Mouse (Mus musculus): ENCODE results near the gene Plekhg2. TPM values are rescaled to one million over a fixed set of nuclear protein-coding genes. Genes with fewer than 3 reads are reported as not detected.
A peak's percentile ranks its signal among the peaks of the same experiment; 100 is the strongest.

Gene Plekhg2
- polyA plus RNA-seq, 1 experiment from 2014 or later, result 35.6 TPM

DNA sequence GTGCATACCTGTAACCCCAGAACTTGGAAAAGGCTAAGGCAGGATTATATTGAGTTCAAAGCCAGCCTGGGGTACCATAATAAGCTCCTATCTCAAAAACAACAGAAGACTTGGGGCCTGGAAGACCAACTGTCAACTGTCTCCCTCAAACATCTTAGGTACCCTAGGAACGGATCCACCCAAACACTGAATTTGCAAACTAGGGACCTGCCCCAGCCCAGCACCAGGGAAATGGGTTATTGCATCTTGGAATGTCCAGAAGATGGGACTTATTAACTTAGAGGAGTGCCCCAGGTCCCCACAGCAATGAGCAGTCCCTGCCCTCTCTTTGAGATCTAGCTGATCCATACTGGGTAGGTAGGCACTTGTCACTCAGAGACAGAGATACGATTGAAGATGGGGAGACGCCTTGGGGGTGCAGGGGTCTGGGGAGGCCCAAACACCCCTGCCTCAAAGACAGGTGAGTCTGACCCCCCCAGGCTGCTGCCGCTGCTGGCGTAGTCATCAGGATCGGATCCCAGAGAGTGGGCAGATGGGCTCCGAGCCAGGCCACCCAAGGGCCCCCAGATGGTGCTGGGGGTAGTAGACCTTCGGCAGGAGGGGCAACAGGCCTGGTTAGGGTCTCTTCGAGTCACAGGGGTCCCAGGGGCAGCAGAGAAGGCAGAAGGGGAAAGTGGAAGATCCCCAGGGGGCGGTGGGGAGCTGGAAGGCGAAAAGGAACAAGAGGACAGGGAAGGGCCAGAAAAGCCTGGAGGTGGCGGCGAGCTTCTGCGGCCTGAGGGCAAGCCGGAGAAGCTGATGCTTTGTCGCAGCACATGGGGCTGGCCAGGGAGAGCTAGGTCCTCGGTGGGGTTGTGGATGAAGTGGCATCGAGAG is 5.0 kb upstream of the Plekhg2 start:
- 59% methylated on average over 18 of the region's 18 CpGs for WGBS
- peak overlapping the region; percentile 79 to 83 for H3K4me3 ChIP-seq (ENCODE audit: control insufficient read depth in 1 of 2, insufficient read depth in 1 of 2, low read depth in 1 of 2, low read length in 2 of 2)
- H3K9me3 ChIP-seq (ENCODE audit: control insufficient read depth, low read length), result no peaks in the 10 kb centered on the region
- no peaks in the 10 kb centered on the region for H3K27me3 ChIP-seq (ENCODE audit: control insufficient read depth, insufficient read depth, low read length)
- peaks cover 11% of the 10 kb centered on the region; the same call in 1 of the 2 replicates for H3K36me3 ChIP-seq (ENCODE audit: control insufficient read depth, insufficient read depth, low read length)
- H3K27ac ChIP-seq (replicated peaks in 1 of 2; ENCODE audit: control insufficient read depth in 1 of 2, insufficient read depth in 1 of 2, low read depth in 2 of 2, low read length in 2 of 2), result peak overlapping the region; percentile 96 to 100
- H3K4me1 ChIP-seq (ENCODE audit: control insufficient read depth in 2 of 2, insufficient read depth in 2 of 2, low read length in 2 of 2), result peaks cover 44 to 59% of the 10 kb centered on the region in 2 experiments
- H3K4me2 ChIP-seq (ENCODE audit: low read length), result peak overlapping the region; percentile 92
- no peak for ATAC-seq (ENCODE audit: insufficient number of reproducible peaks, insufficient read depth, low FRiP score, low read depth)
- peak overlapping the region; percentile 95 for H3K9ac ChIP-seq (ENCODE audit: low read length)

DNA sequence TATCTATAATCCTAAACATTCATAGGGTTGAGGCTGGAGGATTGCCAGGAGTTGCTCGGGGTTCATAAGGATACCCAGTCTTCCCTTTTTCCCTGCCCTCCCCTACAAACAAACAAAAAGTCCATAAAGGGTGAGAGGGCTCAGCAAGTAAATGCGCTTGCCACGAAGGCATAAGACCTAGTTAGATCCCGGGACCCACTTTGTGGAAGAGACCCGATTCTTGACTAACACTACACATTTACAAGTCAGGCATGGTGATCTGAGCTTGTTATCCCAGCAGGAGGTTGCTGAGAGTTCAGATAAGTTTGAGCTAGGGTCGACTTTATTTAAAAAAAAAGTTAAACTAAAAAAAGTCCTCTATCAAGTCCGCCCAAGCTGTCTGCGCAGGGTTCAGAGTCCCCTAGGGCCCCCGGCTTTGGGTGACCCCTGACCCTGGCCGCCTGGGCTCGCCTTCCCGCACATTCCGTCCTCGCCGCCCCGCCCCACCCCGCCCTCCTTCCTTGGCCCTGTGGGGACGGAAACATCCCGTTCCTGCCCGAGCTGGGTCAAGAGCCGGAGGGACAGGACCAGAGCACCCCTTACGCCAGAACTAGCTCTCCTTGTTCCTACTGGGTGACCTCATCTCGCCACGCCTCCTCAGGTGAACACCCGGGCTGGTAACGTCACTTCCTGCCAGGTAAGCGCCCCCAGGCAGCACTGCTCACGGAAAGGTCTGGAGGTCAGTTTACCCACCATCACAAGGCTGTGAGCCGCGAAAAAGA is 3.8 kb upstream of the Plekhg2 start:
- no peaks in the 10 kb centered on the region for H3K9me3 ChIP-seq (ENCODE audit: control insufficient read depth, low read length)
- peak overlapping the region; percentile 83 for H3K9ac ChIP-seq (ENCODE audit: low read length)
- peak overlapping the region; percentile 92 for H3K4me2 ChIP-seq (ENCODE audit: low read length)
- no peak for ATAC-seq (ENCODE audit: insufficient number of reproducible peaks, insufficient read depth, low FRiP score, low read depth)
- peaks cover 34 to 50% of the 10 kb centered on the region in 2 experiments for H3K4me1 ChIP-seq (ENCODE audit: control insufficient read depth in 2 of 2, insufficient read depth in 2 of 2, low read length in 2 of 2)
- H3K27me3 ChIP-seq (ENCODE audit: control insufficient read depth, insufficient read depth, low read length), result no peaks in the 10 kb centered on the region
- H3K27ac ChIP-seq (replicated peaks in 1 of 2; ENCODE audit: control insufficient read depth in 1 of 2, insufficient read depth in 1 of 2, low read depth in 2 of 2, low read length in 2 of 2), result peak overlapping the region; percentile 99
- H3K36me3 ChIP-seq (ENCODE audit: control insufficient read depth, insufficient read depth, low read length), result peaks cover 11% of the 10 kb centered on the region; the same call in 1 of the 2 replicates
- WGBS, result 5% methylated on average over 28 of the region's 30 CpGs
- H3K4me3 ChIP-seq (ENCODE audit: control insufficient read depth in 1 of 2, insufficient read depth in 1 of 2, low read depth in 1 of 2, low read length in 2 of 2), result peak overlapping the region; percentile 41 to 83

DNA sequence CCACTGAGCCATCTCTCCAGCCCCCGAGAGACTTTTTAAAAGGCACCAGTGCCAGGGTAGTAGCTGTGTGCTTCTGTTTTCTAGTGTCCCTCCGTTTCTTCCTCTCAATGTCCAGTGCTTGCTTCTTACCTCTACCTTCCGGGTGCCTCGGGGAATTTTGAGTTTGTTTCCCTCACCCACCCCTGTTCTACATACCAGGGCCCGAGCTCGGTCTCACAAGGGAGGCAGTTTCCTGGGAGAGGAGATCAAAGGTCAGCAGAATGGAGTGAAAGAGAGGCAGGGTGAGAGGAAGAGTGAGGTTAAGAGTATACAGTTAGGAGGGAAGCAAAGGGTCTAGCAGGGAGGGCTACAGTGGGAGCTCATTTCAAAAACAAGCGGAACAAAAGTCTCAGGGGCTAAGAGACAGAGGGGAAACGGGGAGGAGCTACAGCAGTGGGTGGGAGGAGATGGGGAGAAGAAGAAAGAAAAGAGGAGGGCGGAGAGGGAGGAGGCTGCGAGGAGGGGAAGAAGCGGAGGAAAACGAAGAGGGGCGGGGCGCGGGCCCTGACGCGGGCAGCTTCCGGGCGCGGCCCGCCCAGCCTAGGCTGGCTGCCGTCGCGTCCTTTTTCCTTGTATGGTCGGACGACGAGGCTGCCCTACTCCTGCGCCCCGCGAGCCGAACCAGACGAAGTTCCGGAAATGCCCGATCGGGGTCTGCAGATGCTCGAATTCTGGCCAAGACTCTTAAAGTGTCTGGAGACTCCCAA is 3.0 kb upstream of the Plekhg2 start:
- WGBS, result 1% methylated on average over 33 of the region's 36 CpGs
- Histone ChIP-seq H3K4me2 (ENCODE audit: low read length) (peak overlapping the region; percentile 92), H3K9me3 (ENCODE audit: control insufficient read depth, low read length) (no peaks in the 10 kb centered on the region), H3K4me1 (ENCODE audit: control insufficient read depth in 2 of 2, insufficient read depth in 2 of 2, low read length in 2 of 2) (peaks cover 32 to 48% of the 10 kb centered on the region in 2 experiments), H3K27me3 (ENCODE audit: control insufficient read depth, insufficient read depth, low read length) (no peaks in the 10 kb centered on the region), H3K36me3 (ENCODE audit: control insufficient read depth, insufficient read depth, low read length) (peaks cover 11% of the 10 kb centered on the region; the same call in 1 of the 2 replicates), H3K4me3 (ENCODE audit: control insufficient read depth in 1 of 2, insufficient read depth in 1 of 2, low read depth in 1 of 2, low read length in 2 of 2) (peak overlapping the region; percentile 56 to 83), H3K27ac (replicated peaks in 1 of 2; ENCODE audit: control insufficient read depth in 1 of 2, insufficient read depth in 1 of 2, low read depth in 2 of 2, low read length in 2 of 2) (peak overlapping the region; percentile 99 to 100), H3K9ac (ENCODE audit: low read length) (peak overlapping the region; percentile 83)
- ATAC-seq (ENCODE audit: insufficient number of reproducible peaks, insufficient read depth, low FRiP score, low read depth), result peak; percentile 48

DNA sequence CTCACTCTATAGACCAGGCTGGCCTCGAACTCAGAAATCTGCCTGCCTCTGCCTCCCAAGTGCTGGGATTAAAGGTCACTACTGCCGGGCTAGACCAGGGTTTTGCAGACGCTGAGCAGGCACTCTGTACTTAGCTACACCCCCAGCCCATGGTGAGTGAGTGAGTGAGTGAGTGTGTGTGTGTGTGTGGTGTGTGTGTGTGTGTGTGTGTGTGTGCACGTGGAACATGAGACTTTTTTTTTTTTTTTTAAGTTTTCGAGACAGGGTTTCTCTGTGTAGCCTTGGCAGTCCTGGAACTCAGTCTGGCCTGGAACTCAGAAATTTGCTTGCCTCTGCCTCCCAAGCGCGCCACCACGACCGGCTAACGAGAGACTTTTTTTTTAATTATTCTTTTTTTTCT is 2.2 kb upstream of the Plekhg2 start:
- ATAC-seq (ENCODE audit: insufficient number of reproducible peaks, insufficient read depth, low FRiP score, low read depth), result no peak
- peaks cover 38 to 49% of the 10 kb centered on the region in 2 experiments for H3K4me1 ChIP-seq (ENCODE audit: control insufficient read depth in 2 of 2, insufficient read depth in 2 of 2, low read length in 2 of 2)
- H3K36me3 ChIP-seq (ENCODE audit: control insufficient read depth, insufficient read depth, low read length), result peaks cover 16% of the 10 kb centered on the region; the same call in 1 of the 2 replicates
- peak overlapping the region; percentile 83 for H3K9ac ChIP-seq (ENCODE audit: low read length)
- H3K4me2 ChIP-seq (ENCODE audit: low read length), result peak overlapping the region; percentile 92
- H3K4me3 ChIP-seq (ENCODE audit: control insufficient read depth in 1 of 2, insufficient read depth in 1 of 2, low read depth in 1 of 2, low read length in 2 of 2), result peak overlapping the region in 1 of 2 experiments; percentile 83; a peak in 2 of 4 replicates
- H3K27me3 ChIP-seq (ENCODE audit: control insufficient read depth, insufficient read depth, low read length), result no peaks in the 10 kb centered on the region
- no peaks in the 10 kb centered on the region for H3K9me3 ChIP-seq (ENCODE audit: control insufficient read depth, low read length)
- peak overlapping the region in 1 of 2 experiments; percentile 99 for H3K27ac ChIP-seq (replicated peaks in 1 of 2; ENCODE audit: control insufficient read depth in 1 of 2, insufficient read depth in 1 of 2, low read depth in 2 of 2, low read length in 2 of 2)
- 71% methylated on average over 10 of the region's 10 CpGs for WGBS

DNA sequence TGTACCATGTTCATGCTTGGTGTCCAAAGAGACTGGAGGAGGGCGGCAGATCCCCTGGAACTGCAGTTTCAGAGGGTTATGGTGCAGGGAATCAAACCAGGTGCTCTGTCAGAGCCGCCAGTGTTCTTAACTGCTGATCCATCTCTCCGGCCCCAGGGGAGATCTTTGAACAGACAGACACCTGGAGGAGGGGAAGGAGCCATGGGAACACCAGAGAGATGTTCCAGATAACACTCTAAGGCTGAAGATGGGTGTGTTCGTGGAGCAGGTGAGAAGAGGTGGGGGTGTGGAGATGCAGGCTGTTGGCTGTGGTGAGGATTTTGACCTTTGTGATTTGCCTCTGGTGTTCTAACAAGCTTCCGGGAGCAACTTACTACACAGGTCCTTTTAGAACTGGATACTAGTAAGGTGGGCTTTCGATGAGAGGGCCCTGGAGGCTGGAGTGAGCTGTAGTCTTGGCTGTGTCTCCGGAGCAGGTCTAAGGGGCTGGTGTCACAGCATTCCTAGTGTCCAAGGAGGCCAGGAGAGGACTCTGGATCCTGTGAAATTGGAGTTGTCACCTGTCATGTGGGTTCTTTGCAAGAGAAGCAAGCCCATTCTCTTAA is 1.6 kb upstream of the Plekhg2 start:
- no peaks in the 10 kb centered on the region for H3K27me3 ChIP-seq (ENCODE audit: control insufficient read depth, insufficient read depth, low read length)
- no peak overlapping the region for H3K4me3 ChIP-seq (ENCODE audit: control insufficient read depth in 1 of 2, insufficient read depth in 1 of 2, low read depth in 1 of 2, low read length in 2 of 2)
- H3K27ac ChIP-seq (replicated peaks in 1 of 2; ENCODE audit: control insufficient read depth in 1 of 2, insufficient read depth in 1 of 2, low read depth in 2 of 2, low read length in 2 of 2), result peak overlapping the region in 1 of 2 experiments; percentile 50; a peak in 2 of 4 replicates
- no peaks in the 10 kb centered on the region for H3K9me3 ChIP-seq (ENCODE audit: control insufficient read depth, low read length)
- no peak for ATAC-seq (ENCODE audit: insufficient number of reproducible peaks, insufficient read depth, low FRiP score, low read depth)
- H3K9ac ChIP-seq (ENCODE audit: low read length), result no peak overlapping the region
- H3K4me2 ChIP-seq (ENCODE audit: low read length), result no peak overlapping the region
- H3K4me1 ChIP-seq (ENCODE audit: control insufficient read depth in 2 of 2, insufficient read depth in 2 of 2, low read length in 2 of 2), result peaks cover 33 to 45% of the 10 kb centered on the region in 2 experiments
- WGBS, result 85% methylated on average over 7 of the region's 7 CpGs
- H3K36me3 ChIP-seq (ENCODE audit: control insufficient read depth, insufficient read depth, low read length), result peaks cover 23% of the 10 kb centered on the region

DNA sequence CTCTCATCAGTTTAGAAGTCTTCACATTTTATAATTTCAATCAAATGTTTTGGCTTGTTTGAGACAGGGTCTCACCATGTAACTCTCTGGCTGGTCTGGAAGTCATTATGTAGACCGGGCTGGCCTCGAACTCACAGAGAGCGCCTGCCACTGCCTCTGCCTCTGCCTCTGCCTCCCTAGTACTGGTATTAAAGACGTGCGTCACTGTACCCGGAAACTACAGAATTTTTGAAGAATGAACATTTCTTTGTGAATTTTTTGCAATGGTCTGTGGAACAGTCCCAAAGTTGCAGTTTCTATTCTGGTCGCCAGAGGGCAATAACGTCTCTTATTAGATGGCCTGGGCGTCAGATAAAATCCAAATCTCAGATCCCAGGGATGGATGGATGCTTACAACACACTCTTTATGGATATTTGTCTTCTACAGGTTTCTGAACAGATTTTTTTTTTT is 757 bp upstream of the Plekhg2 start:
- no peaks in the 10 kb centered on the region for H3K27me3 ChIP-seq (ENCODE audit: control insufficient read depth, insufficient read depth, low read length)
- no peaks in the 10 kb centered on the region for H3K9me3 ChIP-seq (ENCODE audit: control insufficient read depth, low read length)
- H3K4me1 ChIP-seq (ENCODE audit: control insufficient read depth in 2 of 2, insufficient read depth in 2 of 2, low read length in 2 of 2), result peaks cover 33 to 43% of the 10 kb centered on the region in 2 experiments
- H3K9ac ChIP-seq (ENCODE audit: low read length), result peak overlapping the region; percentile 75
- H3K27ac ChIP-seq (replicated peaks in 1 of 2; ENCODE audit: control insufficient read depth in 1 of 2, insufficient read depth in 1 of 2, low read depth in 2 of 2, low read length in 2 of 2), result peak overlapping the region; percentile 89
- ATAC-seq (ENCODE audit: insufficient number of reproducible peaks, insufficient read depth, low FRiP score, low read depth), result no peak; the same call in 1 of the 2 replicates
- under 1% methylated on average over 9 of the region's 9 CpGs for WGBS
- H3K36me3 ChIP-seq (ENCODE audit: control insufficient read depth, insufficient read depth, low read length), result peaks cover 31% of the 10 kb centered on the region
- peak overlapping the region; percentile 55 to 73 for H3K4me3 ChIP-seq (ENCODE audit: control insufficient read depth in 1 of 2, insufficient read depth in 1 of 2, low read depth in 1 of 2, low read length in 2 of 2)
- peak overlapping the region; percentile 67 for H3K4me2 ChIP-seq (ENCODE audit: low read length)
